Mouse (Mus musculus) lung, adult 18-20 months (tissue): ENCODE measurements around the gene Sorbs2.
A peak's percentile ranks its signal among the peaks of the same experiment; 100 is the strongest.

Source experiments
- DNase-seq, 2 experiments: peaks; one replicate each; pipeline ENCODE4 v3.0.0; 2022; ENCODE audit warnings: mixed read lengths in 2 of 2

Sorbs2 gene

DNA sequence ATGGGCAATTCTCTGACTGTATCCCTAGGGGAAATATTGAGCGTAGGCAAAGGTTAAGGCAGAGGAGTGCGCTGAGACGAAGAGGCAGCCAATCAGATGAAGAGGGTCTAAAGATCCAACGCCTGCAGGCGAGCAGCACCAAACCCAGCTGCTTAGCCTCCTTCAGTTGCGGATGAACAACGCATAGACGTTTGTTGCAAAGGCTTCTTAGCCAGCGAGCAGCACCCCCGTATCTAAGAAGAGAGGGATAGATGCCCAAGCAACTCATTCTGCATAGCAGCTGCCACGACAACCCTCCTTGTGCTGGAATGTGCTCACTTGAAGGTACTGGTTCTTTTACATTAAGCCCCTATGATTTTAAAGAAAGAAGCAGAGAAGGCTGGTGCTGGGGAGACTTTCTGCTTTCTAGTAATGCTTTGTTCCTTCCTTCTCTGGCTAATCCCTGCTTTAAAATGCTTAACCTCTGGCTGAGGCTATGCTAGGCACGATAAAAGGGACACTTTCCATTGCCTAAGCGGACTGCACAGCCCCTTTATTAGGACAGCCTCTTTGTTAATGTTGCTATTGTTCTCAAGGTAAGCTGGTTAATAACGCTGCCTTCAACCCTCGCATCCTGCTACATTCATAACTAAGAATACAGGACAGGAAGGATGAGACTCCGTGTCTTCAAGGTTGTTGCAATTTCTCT is at the start of gene Sorbs2:
TSS of gene Sorbs2 (plus strand) at position 155 of the 688 bp plus-strand sequence.
- DNase-seq: no peak

DNA sequence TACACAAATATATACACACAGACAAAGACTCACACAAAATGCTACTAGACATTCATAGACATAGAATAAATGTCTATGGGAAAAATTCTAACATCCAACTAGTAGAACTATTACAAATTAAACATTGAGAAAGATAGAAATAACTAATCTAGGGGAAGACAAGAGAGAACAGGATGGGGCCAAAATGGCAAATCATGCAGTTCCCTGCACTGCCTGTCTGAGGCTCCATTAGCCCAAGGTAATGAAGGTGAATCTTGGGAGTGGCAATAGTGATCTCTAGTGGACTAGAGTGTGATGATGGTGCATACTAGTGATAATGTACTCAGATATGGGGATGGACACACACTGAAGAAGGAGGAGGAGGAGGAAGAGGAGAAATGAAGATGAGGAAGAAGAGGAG is 49.7 kb upstream of the Sorbs2 start:
- DNase-seq: no peak

DNA sequence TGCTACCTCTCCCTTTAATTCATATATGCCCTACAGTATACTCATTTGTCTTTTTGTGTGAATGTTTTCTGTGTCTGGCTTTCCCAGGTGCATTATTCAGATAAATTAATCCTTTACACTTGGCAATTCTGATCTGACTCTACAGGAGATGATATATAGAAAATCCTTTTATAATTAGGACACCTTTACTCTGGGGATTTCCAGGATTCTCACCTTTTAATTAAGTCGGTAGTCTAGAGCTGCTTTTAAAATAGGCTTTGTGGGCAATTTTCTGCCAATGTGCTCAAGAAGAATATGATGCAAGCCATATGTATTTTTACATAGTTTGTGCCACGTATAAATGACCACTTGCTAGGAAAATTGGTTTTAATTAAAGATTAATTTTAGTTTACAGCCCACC is 38.6 kb upstream of the Sorbs2 start:
- no peak for DNase-seq

- peak; percentile 3 to 18 for DNase-seq
Observed at GRCm38 (mm10) chr8:45469507-45470178, 37.9 kb upstream of the Sorbs2 start.

DNA sequence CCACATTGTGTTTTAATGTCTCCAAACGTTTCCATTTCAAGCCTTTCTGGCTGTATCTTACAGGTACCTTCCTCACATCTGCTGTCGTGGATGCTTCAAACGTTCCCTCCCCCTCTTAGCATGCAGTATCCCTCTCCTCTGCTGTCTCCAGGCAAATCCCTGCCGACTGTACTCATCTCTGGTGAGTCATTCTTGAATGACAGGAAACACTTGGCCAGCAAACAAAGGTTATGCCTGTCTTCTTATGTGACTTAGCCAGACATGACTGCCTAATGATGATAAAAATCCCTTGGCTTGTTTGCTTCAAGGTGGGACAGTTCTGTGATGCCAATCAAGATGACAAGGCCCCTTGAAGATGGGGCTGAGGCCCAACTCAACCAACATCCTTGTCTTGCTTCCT is 26.7 kb upstream of the Sorbs2 start:
- no peak for DNase-seq

DNA sequence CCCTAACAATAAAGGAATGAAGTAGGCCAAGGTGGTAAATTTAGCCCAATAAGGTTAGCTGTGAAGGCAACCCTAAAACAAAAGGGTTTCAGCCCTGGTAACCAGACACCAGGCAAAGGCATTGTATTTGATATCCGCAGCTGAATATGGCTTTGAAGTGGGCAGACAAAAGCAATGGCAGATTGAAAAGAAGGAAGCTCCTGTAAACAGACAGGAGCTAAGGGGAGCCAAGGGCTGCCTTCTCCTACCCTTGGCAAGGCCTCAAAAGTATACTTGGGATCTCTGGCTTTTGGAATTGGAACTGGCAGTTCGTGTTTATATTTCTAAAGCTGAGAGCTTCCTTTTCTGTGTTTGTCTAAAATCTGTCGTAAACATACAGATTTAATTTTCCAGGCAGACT is 21.3 kb upstream of the Sorbs2 start:
- no peak for DNase-seq

- no peak for DNase-seq
Observed at GRCm38 (mm10) chr8:45503971-45504370, 3.6 kb upstream of the Sorbs2 start.

- DNase-seq: no peak
Observed at GRCm38 (mm10) chr8:45506376-45506775, 1.2 kb upstream of the Sorbs2 start.

- no peak for DNase-seq
Observed at GRCm38 (mm10) chr8:45507277-45507633, 333 bp upstream of the Sorbs2 start.

GRCm38 (mm10) chr8:45508521-45509104 is 1.0 kb downstream of the Sorbs2 start:
- no peak for DNase-seq

- DNase-seq: no peak
Observed at GRCm38 (mm10) chr8:45512369-45512768, 4.8 kb downstream of the Sorbs2 start.

- DNase-seq: no peak
Observed at GRCm38 (mm10) chr8:45521595-45521994, 14.0 kb downstream of the Sorbs2 start.

DNA sequence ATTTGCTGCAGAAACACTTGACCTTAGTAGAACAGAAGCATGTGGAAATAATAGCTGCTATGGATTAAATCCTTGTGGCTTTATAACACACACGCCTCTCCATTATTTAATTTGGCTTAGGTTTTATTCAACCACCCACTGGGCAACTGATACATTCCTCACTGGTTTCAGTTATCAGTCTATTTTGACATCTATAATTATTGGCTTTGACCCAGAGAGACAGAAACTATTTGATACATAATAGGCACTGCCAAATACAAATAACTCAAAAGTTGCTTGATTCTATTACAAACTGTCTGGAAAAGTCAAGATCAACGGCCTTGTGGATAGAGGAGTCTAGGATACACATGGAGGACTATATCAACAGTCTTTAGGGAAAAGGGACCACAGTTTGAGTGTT is 20.1 kb downstream of the Sorbs2 start:
- DNase-seq: no peak

- peak in 1 of 2 experiments; percentile 5 for DNase-seq
Observed at GRCm38 (mm10) chr8:45528890-45529289, 21.3 kb downstream of the Sorbs2 start.

DNA sequence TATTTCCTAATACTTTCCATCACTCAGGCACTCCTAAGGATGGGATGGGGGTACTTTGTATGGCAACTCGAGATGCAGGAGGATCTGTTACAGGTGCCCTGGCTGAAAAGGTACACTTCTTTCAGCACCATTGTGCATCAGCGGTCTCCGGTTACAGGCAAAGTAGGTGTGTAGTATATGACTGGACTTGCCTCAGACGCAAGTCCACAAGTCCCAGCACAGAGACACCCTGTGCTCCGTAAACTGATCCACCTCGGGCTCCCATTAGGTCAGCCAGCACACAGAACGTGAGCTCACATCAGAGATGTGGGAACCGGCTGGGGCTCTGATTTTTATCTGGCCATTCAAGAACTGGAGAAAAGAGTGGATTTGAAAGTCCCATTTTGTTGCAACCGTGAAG is 29.0 kb downstream of the Sorbs2 start:
- DNase-seq: peak in 1 of 2 experiments; percentile 17

DNA sequence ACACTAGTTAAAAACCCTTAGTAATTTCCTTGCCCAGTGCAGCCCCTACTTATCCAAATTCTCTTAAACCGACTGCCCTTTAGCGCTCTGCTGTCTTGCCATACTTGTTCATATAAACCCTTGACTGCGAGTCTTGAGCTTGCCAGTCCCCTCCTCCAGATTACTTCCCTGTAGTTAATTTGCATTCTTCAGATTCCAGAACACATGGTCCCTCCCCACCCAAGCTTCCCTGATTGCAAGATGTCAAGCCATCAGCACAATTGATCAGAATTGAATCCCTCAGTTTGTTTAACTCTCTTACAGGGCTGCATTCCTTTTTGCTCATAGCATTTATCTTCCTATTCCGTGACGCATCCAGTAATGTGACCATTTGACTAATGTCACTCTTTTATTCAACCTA is 32.9 kb downstream of the Sorbs2 start:
- DNase-seq: no peak

GRCm38 (mm10) chr8:45552175-45552574 is 44.6 kb downstream of the Sorbs2 start:
- DNase-seq: no peak

DNA sequence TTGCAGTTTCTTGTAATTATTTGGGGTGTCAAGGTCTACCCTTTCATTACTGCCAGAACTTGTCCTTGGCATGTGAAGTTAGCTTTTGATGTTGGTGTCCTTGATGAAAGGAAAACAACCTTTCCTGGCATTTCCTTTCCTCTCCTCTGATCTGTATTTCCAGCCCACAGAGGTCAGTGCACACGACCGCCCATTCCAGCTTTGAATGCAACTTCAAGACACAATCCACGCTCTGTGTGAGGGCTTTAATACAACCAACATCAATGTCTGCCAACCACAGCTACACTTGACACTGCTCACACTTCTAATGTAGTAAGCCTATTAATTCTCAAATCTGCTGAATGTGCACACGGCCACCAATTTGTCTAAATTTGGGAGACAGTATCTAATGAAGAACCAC is 47.0 kb downstream of the Sorbs2 start:
- no peak for DNase-seq

DNA sequence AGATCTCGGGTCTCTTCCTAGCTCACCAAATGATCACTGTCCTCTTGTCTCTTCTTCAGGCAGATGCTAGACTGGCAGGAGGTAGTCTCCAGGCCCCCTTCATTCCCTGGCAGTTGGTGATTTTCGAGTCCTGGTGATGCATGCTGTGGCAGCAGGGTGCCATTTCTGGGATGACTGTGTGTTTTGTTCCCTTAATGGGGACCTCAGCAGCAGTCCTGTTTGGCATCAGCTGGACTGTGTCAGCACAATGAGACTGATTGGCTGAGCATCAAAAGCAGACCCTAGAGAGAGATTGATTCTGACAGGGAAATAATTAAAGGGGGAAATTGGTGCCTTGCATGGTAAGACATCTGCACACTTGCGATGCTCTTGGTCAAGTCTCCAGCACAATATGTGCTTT is 50.3 kb downstream of the Sorbs2 start:
- no peak for DNase-seq

GRCm38 (mm10) chr8:45558426-45558825 is 50.8 kb downstream of the Sorbs2 start:
- no peak for DNase-seq

DNA sequence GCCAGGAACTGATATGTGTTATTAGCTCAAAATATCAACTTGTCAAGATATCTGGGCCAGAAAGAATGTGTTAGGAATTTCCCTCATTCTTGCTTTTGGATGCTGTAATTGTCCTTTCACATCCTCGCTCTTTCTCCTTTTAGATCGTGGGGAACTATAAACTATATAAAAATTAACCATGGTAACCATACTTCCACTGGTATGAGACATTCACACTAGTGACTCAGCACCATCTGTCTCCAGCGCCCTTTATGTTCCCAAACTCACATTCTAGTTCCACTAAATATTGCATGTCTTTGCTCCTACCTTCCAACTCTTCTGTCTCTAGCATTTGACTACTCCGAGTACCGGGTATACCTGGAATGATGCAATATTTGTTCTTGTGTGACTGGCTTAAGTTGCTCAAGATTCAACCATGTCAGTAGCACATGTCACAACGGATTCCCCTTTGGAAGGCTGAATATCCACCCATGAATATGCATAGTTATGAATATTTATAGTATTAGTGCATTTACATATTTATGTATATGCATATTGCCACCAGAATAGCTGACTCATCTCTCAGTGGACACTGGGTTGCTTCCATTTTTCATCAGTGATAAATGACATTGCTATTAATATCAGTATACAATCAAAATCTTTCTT is 51.7 kb downstream of the Sorbs2 start:
- no peak for DNase-seq

DNA sequence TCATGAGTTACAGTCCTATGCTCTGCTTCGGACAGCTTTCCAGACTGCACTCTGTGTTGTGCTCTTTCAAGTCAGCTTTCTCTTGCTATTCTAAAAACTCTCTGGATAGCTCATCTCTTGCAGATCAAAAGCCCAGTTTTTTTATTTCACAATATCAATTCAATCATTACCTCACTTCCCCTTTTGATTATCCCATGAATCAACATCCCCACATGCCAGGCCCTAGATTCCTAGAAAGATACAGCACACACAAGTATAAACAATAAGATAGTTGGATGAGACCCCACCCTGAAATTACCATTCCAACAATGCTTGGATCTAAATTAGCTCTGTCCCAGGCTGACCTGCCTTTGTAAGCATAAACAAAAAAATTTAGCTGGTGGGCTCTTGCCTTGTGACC is 57.6 kb downstream of the Sorbs2 start:
- DNase-seq: no peak

GRCm38 (mm10) chr8:45570117-45570516 is 62.5 kb downstream of the Sorbs2 start:
- DNase-seq: no peak
